Mouse (Mus musculus) MN1 (cell line): ENCODE measurements at regions not wholly inside any gene's neighbourhood (a gene's known extent, or its start where the extent isn't known, plus 50 kb on each side); places are given as distances from the start of the nearest gene placed in this dataset.

Source experiments
- DNase-seq: peaks from one replicate; pipeline ENCODE4 v3.0.0-alpha.2; 2016; ENCODE audit warnings: low spot score

- DNase-seq: peak; percentile 35
Measured at GRCm38 (mm10) chr13:30085446-30085845, 50.8 kb upstream of the Mboat1 start.

- DNase-seq: peak; percentile 90
Measured at GRCm38 (mm10) chr13:30085005-30085404, 51.3 kb upstream of the Mboat1 start.

- DNase-seq: no peak
Measured at GRCm38 (mm10) chr13:30084386-30084785, 51.9 kb upstream of the Mboat1 start.

GRCm38 (mm10) chr13:30083949-30084348 is 52.3 kb upstream of the Mboat1 start:
- DNase-seq: no peak

- no peak for DNase-seq
Measured at GRCm38 (mm10) chr13:30082761-30083160, 53.5 kb upstream of the Mboat1 start.

- no peak for DNase-seq
Measured at GRCm38 (mm10) chr13:30080705-30081474, 55.4 kb upstream of the Mboat1 start.

- DNase-seq: no peak
Measured at GRCm38 (mm10) chr13:30074517-30075064, 61.7 kb upstream of the Mboat1 start.

GRCm38 (mm10) chr13:30074069-30074468 is 62.2 kb upstream of the Mboat1 start:
- DNase-seq: no peak

GRCm38 (mm10) chr13:30069397-30069796 is 66.9 kb upstream of the Mboat1 start:
- no peak for DNase-seq

- DNase-seq: no peak
Measured at GRCm38 (mm10) chr13:30067581-30068375, 68.5 kb upstream of the Mboat1 start.

GRCm38 (mm10) chr13:30065520-30065919 is 70.8 kb upstream of the Mboat1 start:
- no peak for DNase-seq

- DNase-seq: no peak
Measured at GRCm38 (mm10) chr13:30063741-30064140, 72.5 kb upstream of the Mboat1 start.

GRCm38 (mm10) chr13:30062285-30062684 is 74.0 kb upstream of the Mboat1 start:
- no peak for DNase-seq

- no peak for DNase-seq
Measured at GRCm38 (mm10) chr13:30055141-30055645, 69.3 kb upstream of the E2f3 start.

GRCm38 (mm10) chr13:30051891-30052550 is 66.2 kb upstream of the E2f3 start:
- DNase-seq: no peak

- no peak for DNase-seq
Measured at GRCm38 (mm10) chr13:30050745-30051508, 65.1 kb upstream of the E2f3 start.

GRCm38 (mm10) chr13:30048260-30048859 is 62.5 kb upstream of the E2f3 start:
- DNase-seq: no peak

- DNase-seq: no peak
Measured at GRCm38 (mm10) chr13:30046504-30047169, 60.8 kb upstream of the E2f3 start.

- no peak for DNase-seq
Measured at GRCm38 (mm10) chr13:30046061-30046460, 60.2 kb upstream of the E2f3 start.

GRCm38 (mm10) chr13:30045225-30045624 is 59.4 kb upstream of the E2f3 start:
- DNase-seq: no peak
